Mouse (Mus musculus) left cerebral cortex, postnatal 25 days (tissue): ENCODE results near the gene Vmn1r103. TPM values are rescaled to one million over a fixed set of nuclear protein-coding genes. Genes with fewer than 3 reads are reported as not detected.
"Not testable (repeated sequence)": the region's sequence is repeated elsewhere in the genome, so short reads cannot be mapped to it uniquely, and the experiment has no call there.

ENCODE experiments used
- DNase-seq, 2 experiments: peaks; one replicate each; pipeline ENCODE4 v3.0.0; 2022; ENCODE audit warnings: low spot score in 2 of 2, mixed read lengths in 1 of 2
- intact Hi-C: fragments of 180-260 bp; cut with DNase I; formaldehyde crosslinking; loops from one replicate; pipeline ENCODE4 v1.15.1; 2025
- total RNA-seq, 2 experiments: library from RNA; stranded (reverse); gene quantifications; 2 replicates each; pipeline ENCODE4 v1.2.3; 2021

Vmn1r103 gene
- not detected for total RNA-seq

- DNase-seq, intact Hi-C loops: not testable (repeated sequence)
Observed at GRCm38 (mm10) chr7:20510434-20510833, at the start of gene Vmn1r103. TSS of gene Vmn1r103 (minus strand) at chr7:20510534.

DNA sequence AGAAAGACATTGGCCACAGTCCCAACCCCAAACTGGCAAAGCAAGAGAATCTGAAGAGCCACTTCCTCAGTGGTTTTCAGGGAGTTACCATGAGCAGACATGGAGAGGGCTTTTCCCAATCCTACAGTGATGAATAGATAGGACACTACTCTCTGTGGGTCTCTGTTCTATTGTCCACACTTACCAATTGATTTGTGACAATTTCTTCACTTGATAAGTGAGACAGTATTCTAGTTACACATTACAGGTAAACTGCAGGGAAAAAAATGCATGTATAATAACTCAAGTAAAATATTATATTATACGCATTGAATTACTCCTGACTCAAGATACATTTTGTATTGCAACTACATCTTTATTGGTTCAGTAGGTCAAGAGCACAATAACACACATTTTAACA, 35.3 kb upstream of the Vmn1r103 start, which contains the start of gene Gm5726:
TSS of gene Gm5726 (minus strand) at position 101 of the 400 bp plus-strand sequence.
- intact Hi-C loops, DNase-seq: not testable (repeated sequence)

DNA sequence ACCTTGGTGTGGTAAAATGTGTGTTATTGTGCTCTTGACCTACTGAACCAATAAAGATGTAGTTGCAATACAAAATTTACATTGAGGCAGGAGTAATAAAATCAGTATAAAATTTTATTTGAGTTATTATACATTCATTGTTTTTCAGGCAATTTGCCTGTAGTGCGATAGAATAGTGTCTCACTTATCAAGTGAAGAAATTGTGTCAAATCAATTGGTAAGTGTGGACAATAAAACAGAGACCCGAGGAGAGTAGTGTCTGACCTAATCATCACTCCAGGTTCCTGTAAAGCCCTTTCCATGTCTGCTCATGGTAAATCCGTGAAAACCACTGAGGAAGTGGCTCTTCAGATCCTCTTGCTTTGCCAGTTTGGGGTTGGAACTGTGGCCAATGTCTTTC, 23.2 kb upstream of the Vmn1r103 start, which contains the start of gene Vmn1r104:
TSS of gene Vmn1r104 (plus strand) at position 301 of the 400 bp plus-strand sequence.
- intact Hi-C loops, DNase-seq: not testable (repeated sequence)

DNA sequence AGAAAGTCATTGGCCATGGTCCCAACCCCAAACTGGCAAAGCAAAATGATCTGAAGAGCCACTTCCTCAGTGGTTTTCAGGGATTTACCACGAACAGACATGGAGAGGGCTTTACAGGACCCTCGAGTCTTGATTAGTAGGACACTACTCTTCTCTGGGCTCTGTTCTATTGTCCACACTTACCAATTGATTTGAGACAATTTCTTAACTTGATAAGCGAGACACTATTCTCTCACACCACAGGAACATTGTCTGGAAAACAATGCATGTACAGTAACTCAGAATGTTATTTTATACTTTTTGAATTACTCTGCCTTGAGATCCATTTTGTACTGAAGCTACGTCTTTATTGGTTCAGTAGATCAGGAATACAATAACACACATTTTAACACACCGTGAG, 35.5 kb downstream of the Vmn1r103 start, which contains the start of gene Gm10670:
TSS of gene Gm10670 (minus strand) at position 101 of the 400 bp plus-strand sequence.
- intact Hi-C loops = not testable (repeated sequence)

More for the DNA sequence above, 35.5 kb downstream of the Vmn1r103 start, which contains the start of gene Gm10670:
- not testable (repeated sequence) for DNase-seq

Other genes starting within 250 kb of the Vmn1r103 start
- gene Gm5890, start 247.7 kb downstream of the Vmn1r103 start, total RNA-seq = not detected
- not detected for gene Gm4133, start 176.5 kb downstream of the Vmn1r103 start, total RNA-seq
- not detected for gene Gm5728, start 135.1 kb downstream of the Vmn1r103 start, total RNA-seq
- gene Vmn1r100, start 92.6 kb downstream of the Vmn1r103 start, total RNA-seq = not detected
- gene Vmn1r101, start 67.9 kb downstream of the Vmn1r103 start, total RNA-seq = not detected
- gene Gm10670, start 35.6 kb downstream of the Vmn1r103 start, total RNA-seq = not detected
- not detected for gene Vmn1r104, start 23.3 kb upstream of the Vmn1r103 start, total RNA-seq
- not detected for gene Gm5726, start 35.2 kb upstream of the Vmn1r103 start, total RNA-seq
- not detected for gene Gm4141, start 65.7 kb upstream of the Vmn1r103 start, total RNA-seq
- not detected for gene Gm4513, start 88.5 kb upstream of the Vmn1r103 start, total RNA-seq
- not detected for gene Vmn1r107, start 158.4 kb upstream of the Vmn1r103 start, total RNA-seq
- gene Vmn1r111, start 192.7 kb upstream of the Vmn1r103 start, total RNA-seq = not detected
- gene Gm10668, start 220.1 kb upstream of the Vmn1r103 start, total RNA-seq = not detected